Mouse (Mus musculus): ENCODE results near the gene Dnaja2. TPM values are rescaled to one million over a fixed set of nuclear protein-coding genes. Genes with fewer than 3 reads are reported as not detected.
A peak's percentile ranks its signal among the peaks of the same experiment; 100 is the strongest.

The Dnaja2 gene
- total RNA-seq, 2 experiments from 2014 or later, result 23.1 to 28.7 TPM

- no peak for ATAC-seq (replicated peaks; ENCODE audit: low FRiP score, poor library complexity, severe bottlenecking)
These were observed 2.5 kb upstream of the Dnaja2 start for GRCm38 (mm10) chr8:85557601-85557986.

GRCm38 (mm10) chr8:85556986-85557600 lies 1.9 kb upstream of the Dnaja2 start:
- no peak for ATAC-seq (replicated peaks; ENCODE audit: low FRiP score, poor library complexity, severe bottlenecking)

GRCm38 (mm10) chr8:85554391-85555180 lies 558 bp downstream of the Dnaja2 start:
- ATAC-seq (replicated peaks; ENCODE audit: low FRiP score, poor library complexity, severe bottlenecking), result peak; percentile 65

- no peak for ATAC-seq (replicated peaks; ENCODE audit: low FRiP score, poor library complexity, severe bottlenecking)
These were observed 3.2 kb downstream of the Dnaja2 start for GRCm38 (mm10) chr8:85551934-85552333.

- no peak for ATAC-seq (replicated peaks; ENCODE audit: low FRiP score, poor library complexity, severe bottlenecking)
These were observed 18.8 kb downstream of the Dnaja2 start for GRCm38 (mm10) chr8:85536332-85536731.

GRCm38 (mm10) chr8:85534163-85534562 lies 21.0 kb downstream of the Dnaja2 start:
- ATAC-seq (replicated peaks; ENCODE audit: low FRiP score, poor library complexity, severe bottlenecking), result no peak

GRCm38 (mm10) chr8:85533434-85533833 lies 21.7 kb downstream of the Dnaja2 start:
- ATAC-seq (replicated peaks; ENCODE audit: low FRiP score, poor library complexity, severe bottlenecking), result no peak

GRCm38 (mm10) chr8:85532843-85533242 lies 22.3 kb downstream of the Dnaja2 start:
- no peak for ATAC-seq (replicated peaks; ENCODE audit: low FRiP score, poor library complexity, severe bottlenecking)

GRCm38 (mm10) chr8:85531471-85531870 lies 23.7 kb downstream of the Dnaja2 start:
- ATAC-seq (replicated peaks; ENCODE audit: low FRiP score, poor library complexity, severe bottlenecking), result no peak

GRCm38 (mm10) chr8:85530717-85531116 lies 24.4 kb downstream of the Dnaja2 start:
- no peak for ATAC-seq (replicated peaks; ENCODE audit: low FRiP score, poor library complexity, severe bottlenecking)

GRCm38 (mm10) chr8:85528959-85529358 lies 26.2 kb downstream of the Dnaja2 start:
- no peak for ATAC-seq (replicated peaks; ENCODE audit: low FRiP score, poor library complexity, severe bottlenecking)

GRCm38 (mm10) chr8:85526105-85526504 lies 29.0 kb downstream of the Dnaja2 start:
- ATAC-seq (replicated peaks; ENCODE audit: low FRiP score, poor library complexity, severe bottlenecking), result peak; percentile 78

- ATAC-seq (replicated peaks; ENCODE audit: low FRiP score, poor library complexity, severe bottlenecking), result no peak
These were observed 31.1 kb downstream of the Dnaja2 start for GRCm38 (mm10) chr8:85524086-85524485.

- no peak for ATAC-seq (replicated peaks; ENCODE audit: low FRiP score, poor library complexity, severe bottlenecking)
These were observed 33.8 kb downstream of the Dnaja2 start for GRCm38 (mm10) chr8:85521332-85521731.

GRCm38 (mm10) chr8:85520586-85520985 lies 34.6 kb downstream of the Dnaja2 start:
- ATAC-seq (replicated peaks; ENCODE audit: low FRiP score, poor library complexity, severe bottlenecking), result no peak

- no peak for ATAC-seq (replicated peaks; ENCODE audit: low FRiP score, poor library complexity, severe bottlenecking)
These were observed 37.2 kb downstream of the Dnaja2 start for GRCm38 (mm10) chr8:85517956-85518355.

- ATAC-seq (replicated peaks; ENCODE audit: low FRiP score, poor library complexity, severe bottlenecking), result no peak
These were observed 37.8 kb downstream of the Dnaja2 start for GRCm38 (mm10) chr8:85517336-85517735.

- no peak for ATAC-seq (replicated peaks; ENCODE audit: low FRiP score, poor library complexity, severe bottlenecking)
These were observed 39.8 kb downstream of the Dnaja2 start for GRCm38 (mm10) chr8:85515391-85515790.

- ATAC-seq (replicated peaks; ENCODE audit: low FRiP score, poor library complexity, severe bottlenecking), result no peak
These were observed 41.9 kb downstream of the Dnaja2 start for GRCm38 (mm10) chr8:85513283-85513682.

GRCm38 (mm10) chr8:85512234-85512633 lies 42.9 kb downstream of the Dnaja2 start:
- no peak for ATAC-seq (replicated peaks; ENCODE audit: low FRiP score, poor library complexity, severe bottlenecking)

GRCm38 (mm10) chr8:85508661-85509060 lies 46.5 kb downstream of the Dnaja2 start:
- no peak for ATAC-seq (replicated peaks; ENCODE audit: low FRiP score, poor library complexity, severe bottlenecking)
